Mouse (Mus musculus) lung, embryonic 15.5 days (tissue): ENCODE measurements at regions not wholly inside any gene's neighbourhood (a gene's known extent, or its start where the extent isn't known, plus 50 kb on each side); places are given as distances from the start of the nearest gene placed in this dataset.

Experiments
- ATAC-seq: fragments of 200-750 bp; cut with Nextera tagmentation; 2 replicates; pipeline ENCODE4 v1.8.0; 2017; ENCODE audit warnings: moderate number of reproducible peaks, borderline replicate concordance; ENCODE audit not compliant: low FRiP score, low TSS enrichment; ENCODE audit errors: extremely low read depth
- H3K27ac ChIP-seq: fragments of 300-500 bp; sonication (generic); 2 replicates; pipeline ENCODE4 v1.5.1; 2015; ENCODE audit warnings: moderate library complexity, mild to moderate bottlenecking, inconsistent platforms
- H3K27me3 ChIP-seq: fragments of 300-500 bp; sonication (generic); 2 replicates; pipeline ENCODE4 v1.6.1; 2015; ENCODE audit warnings: inconsistent platforms
- H3K36me3 ChIP-seq: fragments of 300-500 bp; sonication (generic); 2 replicates; pipeline ENCODE4 v1.6.1; 2015; ENCODE audit warnings: inconsistent platforms
- H3K4me1 ChIP-seq: fragments of 300-500 bp; sonication (generic); 2 replicates; pipeline ENCODE4 v1.6.1; 2015; ENCODE audit warnings: inconsistent platforms
- H3K4me2 ChIP-seq: fragments of 300-500 bp; sonication (generic); 2 replicates; pipeline ENCODE4 v1.6.1; 2015; ENCODE audit warnings: inconsistent platforms, mild to moderate bottlenecking, moderate library complexity
- H3K4me3 ChIP-seq: fragments of 300-500 bp; sonication (generic); 2 replicates; pipeline ENCODE4 v1.5.1; 2015; ENCODE audit warnings: mild to moderate bottlenecking, inconsistent platforms
- H3K9ac ChIP-seq: fragments of 300-500 bp; sonication (generic); 2 replicates; pipeline ENCODE4 v1.6.1; 2015; ENCODE audit warnings: inconsistent platforms
- H3K9me3 ChIP-seq: fragments of 300-500 bp; sonication (generic); 2 replicates; pipeline ENCODE4 v1.6.1; 2016; ENCODE audit warnings: inconsistent platforms
- WGBS: fragments of 180-500 bp; shearing (Covaris S2); methylation state at CpG from one replicate; pipeline ENCODE4 v1.1.7; 2015; 5-methylcytosine and 5-hydroxymethylcytosine counted together

- H3K4me3 ChIP-seq = no peak overlapping the region
- 33% methylated on average over 5 of the region's 5 CpGs for WGBS
- peaks cover 16% of the 10 kb centered on the region; the same call in 1 of the 2 replicates for H3K4me1 ChIP-seq
- H3K9me3 ChIP-seq = no peaks in the 10 kb centered on the region
- H3K9ac ChIP-seq = no peak overlapping the region
- H3K4me2 ChIP-seq = no peak overlapping the region
- no peaks in the 10 kb centered on the region for H3K27me3 ChIP-seq
- H3K36me3 ChIP-seq = no peaks in the 10 kb centered on the region
- no peak for ATAC-seq
- peak overlapping the region; percentile 51 for H3K27ac ChIP-seq
These were observed 50.8 kb upstream of the C2cd4b start for GRCm38 (mm10) chr9:67708246-67708960.
